Mouse (Mus musculus) mature B cell (primary cell): ENCODE data around the gene Siah1a.

ENCODE experiments used
- in situ Hi-C: fragments of 300-500 bp; cut with MboI; formaldehyde crosslinking; loops from 2 replicates; pipeline ENCODE4 v1.14.3; 2019

Gene Siah1a

DNA sequence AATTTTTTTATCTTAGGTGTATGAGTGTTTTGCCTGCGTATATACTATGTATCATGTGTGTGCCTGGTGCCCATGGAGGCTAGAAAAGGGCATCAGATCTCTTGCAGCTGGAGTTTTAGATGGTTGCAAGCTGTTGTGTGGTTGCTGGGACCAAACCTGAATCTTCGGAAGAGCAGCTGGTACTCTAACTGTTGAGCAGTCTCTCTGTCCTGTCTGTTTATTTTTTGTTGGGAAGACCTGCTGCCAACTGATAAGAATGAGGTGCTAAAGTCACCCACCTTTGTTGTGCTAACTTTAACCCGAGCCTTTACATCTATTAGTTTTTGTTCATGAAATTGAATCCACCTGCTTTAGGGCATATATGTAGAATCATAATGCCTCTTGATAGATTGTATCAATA, 43.3 kb downstream of the Siah1a start:
- in situ Hi-C loops: no loop called here

DNA sequence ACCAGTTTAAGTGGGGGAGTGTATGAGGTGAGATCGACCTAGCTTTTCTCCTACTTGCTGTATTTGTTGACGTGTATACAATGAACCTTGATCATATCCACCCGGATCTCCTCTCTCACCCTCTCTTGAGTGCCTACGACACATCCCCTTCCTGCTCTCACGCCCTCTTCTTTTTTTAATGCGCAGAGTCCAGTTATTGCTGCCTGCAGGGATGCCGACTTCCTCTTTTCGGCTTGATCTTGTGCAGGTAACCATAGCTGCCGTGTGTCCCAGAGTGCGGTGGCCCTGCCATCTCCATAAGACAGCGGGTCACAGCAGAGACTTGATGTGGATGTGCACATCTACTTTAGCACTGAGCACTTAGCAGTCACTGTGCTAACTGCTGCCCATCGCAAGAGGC, 46.3 kb downstream of the Siah1a start:
- in situ Hi-C loops: no loop called here

DNA sequence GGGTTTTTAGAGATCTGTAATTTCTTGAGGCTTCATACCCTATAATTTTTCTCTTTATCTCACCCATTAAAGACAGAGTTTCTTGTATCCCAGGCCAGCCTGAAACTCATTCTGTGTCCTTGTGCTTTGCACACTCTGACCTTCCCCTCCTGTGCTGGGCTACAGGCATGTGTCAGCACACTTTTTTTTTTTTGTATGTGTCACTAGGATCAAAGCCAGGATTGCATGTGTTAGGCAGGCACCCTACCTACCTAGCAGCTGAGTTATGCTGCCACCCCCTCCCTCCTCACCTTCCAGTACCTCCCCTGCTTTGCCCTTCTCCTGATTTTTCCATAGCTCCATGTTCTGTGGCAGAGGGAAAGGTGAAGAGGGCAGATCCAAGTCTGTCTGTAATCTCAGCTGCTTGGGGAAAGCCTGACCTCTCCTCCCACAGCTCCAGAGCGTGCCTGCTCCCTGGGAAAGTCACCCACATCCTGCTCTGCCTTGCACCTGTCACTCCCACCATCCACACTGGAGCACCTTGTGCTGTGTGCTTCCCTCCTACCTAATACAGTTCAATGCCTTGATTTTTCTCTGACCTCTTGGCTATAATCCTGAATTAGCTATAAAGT, 46.8 kb downstream of the Siah1a start:
- in situ Hi-C loops: no loop called here

DNA sequence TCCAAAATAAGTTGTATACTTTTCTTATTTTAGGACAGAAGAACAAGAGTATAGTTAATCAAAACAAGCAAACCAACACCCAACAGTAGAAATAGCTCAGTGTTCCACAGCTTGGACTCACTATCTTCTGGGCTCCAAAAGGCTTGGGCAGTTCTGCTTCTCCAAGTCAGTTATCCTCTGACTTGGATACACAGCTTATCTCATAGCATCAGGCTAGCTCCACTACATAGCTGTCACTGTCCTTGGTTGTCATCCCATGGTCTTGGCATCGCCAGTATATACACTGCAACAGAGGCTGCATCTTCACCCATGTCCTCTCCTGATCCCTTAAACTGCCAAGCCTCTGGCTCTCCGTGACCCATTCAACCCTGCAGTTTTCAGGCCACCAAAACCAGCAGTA, 50.0 kb downstream of the Siah1a start:
- in situ Hi-C loops: no loop called here

DNA sequence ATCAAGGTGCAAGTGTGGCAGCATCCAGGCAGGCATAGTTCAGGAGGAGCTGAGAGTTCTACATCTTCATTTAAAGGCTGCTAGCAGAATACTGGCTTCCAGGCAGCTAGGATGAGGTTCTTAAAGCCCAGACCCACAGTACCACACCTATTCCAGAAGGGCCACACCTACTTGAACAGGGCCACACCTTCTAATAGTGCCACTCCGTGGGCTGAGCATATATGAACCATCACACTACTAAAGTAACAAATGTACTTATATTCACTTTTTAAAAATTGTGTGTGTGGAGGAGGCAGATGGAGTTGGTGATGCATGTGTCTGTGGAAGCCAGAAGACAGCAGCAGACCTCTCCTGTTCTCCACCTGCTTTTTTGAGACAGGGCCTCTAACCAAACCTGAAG, 51.7 kb downstream of the Siah1a start:
- in situ Hi-C loops: no loop called here

DNA sequence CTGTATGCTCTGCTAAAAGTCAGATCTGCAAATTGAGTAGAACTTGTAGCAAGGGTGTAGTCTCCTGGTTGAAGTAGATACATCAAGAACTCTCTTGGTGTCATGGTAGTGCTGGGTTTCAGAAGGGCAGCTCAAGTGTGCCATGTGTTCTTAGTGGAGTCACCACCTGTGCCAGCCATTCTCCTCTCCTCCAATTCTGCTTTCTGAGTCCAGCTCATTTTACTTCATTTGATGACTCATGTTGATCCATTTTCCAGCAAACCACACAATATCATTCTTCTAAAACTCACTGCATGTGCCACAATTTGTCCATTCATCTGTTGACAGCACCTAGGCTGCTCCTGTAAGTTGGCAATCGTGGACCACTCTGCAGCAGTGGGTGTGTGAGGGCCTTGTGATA, 53.6 kb downstream of the Siah1a start:
- in situ Hi-C loops: no loop called here

DNA sequence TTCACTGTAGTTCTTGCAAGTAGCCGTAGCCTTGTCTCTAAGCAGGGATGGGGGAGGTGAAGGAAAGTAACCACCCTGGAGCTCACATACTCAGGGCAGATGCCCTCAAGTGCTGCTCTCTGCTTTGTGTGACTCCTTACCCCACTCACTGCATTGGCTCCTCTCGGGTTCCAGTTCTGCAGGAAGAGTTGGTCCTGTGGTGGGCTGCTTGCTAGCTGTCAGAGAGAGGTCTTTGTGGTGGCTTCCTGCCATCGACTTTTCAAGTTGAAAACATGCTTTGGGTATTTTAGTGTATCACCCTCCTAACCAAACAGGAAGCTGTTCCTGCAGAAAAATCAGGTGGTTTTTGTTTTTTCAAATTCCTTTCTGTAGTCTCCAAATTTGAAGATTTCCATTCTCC, 59.1 kb downstream of the Siah1a start:
- in situ Hi-C loops: no loop called here
